Mouse (Mus musculus) megakaryocyte-erythroid progenitor cell, adult 5 weeks (primary cell): ENCODE measurements around the gene Gm49391. TPM values are rescaled to one million over a fixed set of nuclear protein-coding genes. Genes with fewer than 3 reads are reported as not detected.

ENCODE experiments used
- polyA plus RNA-seq: library from polyadenylated mRNA; stranded (reverse); fragments of >175 nt; gene quantifications from 2 replicates; pipeline ENCODE4 v1.2.3, GENCODE M21; 2012

Gm49391 gene
- polyA plus RNA-seq = not detected in 2 replicates

GRCm38 (mm10) chr13:60936500-60936901 lies at the start of gene Gm49391, which contains the start of gene Ctla2a:
TSS of gene Gm49391 (minus strand) at chr13:60936571.
TSS of gene Ctla2a (minus strand) at chr13:60936625.

DNA sequence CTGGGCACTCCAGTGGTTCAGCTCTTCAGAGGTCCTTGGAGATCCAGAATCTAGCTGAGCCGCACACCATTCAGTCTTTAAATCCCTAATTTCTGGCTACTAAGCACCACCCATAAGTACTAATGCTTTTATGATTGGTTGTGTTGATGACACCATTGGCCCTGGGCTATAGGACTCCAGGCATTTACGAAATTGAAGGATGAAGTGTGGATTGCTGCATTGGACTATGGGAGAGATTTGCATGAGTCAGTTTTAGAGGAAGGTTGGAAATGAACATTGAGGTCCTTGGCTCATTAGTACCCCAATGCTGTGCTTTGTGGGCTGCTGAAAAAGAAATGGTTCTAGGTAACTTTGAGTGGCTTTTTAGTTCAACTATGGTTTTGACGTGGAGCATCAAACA lies 5.5 kb upstream of the Gm49391 start, which contains the start of gene Tpbpa:
Gene Tpbpa (minus strand): TSS at position 101 of the 400 bp plus-strand sequence.

DNA sequence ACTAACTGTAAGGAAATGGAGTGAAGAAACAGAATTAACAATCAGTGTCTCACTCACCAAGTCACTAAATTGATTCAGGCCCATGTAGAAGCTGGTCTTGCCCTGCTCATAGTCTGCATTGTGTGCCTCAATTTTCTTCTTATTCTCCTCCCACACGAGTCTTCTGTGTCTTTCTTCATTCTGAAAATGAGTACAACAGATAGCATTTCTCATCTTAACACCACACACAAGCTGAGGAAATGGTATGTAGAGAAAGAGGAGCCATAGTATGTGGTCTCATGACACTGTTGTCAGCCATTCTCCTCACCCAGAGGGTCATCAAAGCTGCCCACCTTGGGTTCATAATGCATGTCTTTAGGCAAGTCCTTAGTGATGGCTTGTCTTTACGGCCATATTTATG lies 881 bp downstream of the Gm49391 start, which contains the start of gene Gm49393:
Gene Gm49393 (minus strand): TSS at position 101 of the 400 bp plus-strand sequence.

GRCm38 (mm10) chr13:60904780-60905179 lies 31.6 kb downstream of the Gm49391 start, which contains the start of gene Tpbpb:
TSS of gene Tpbpb (minus strand) at chr13:60904880.

DNA sequence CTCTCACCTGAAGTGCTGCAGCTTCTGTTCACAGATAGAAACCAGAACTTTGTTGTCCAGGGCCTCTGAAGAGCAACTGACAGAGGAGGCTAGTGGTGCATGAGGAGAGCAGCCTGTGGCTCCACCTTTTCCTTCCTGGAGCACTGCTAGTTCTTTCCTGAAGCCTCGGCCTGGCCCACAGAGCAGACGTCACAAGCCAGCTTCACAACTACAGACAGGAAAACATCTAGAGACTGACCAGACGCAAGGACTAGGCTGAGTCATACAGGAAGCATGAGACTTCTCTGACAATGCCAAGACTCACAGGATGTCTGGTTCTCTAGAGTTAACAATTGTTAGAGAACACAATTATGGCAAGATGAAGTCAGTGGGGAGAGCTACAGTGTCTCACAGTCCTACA lies 39.0 kb downstream of the Gm49391 start, which contains the start of gene Ctla2b:
Gene Ctla2b (minus strand): TSS at position 120 of the 400 bp plus-strand sequence.

GRCm38 (mm10) chr13:60896794-60897193 lies 39.6 kb downstream of the Gm49391 start, which contains the start of gene Gm49392:
TSS of gene Gm49392 (minus strand) at chr13:60896894.

GRCm38 (mm10) chr13:60864281-60864680 lies 72.1 kb downstream of the Gm49391 start, which contains the start of gene 4930486L24Rik:
TSS of gene 4930486L24Rik (minus strand) at chr13:60864475.

Other genes with a start within 250 kb of the Gm49391 start
- not detected in 2 replicates for gene BC051665, start 150.2 kb downstream of the Gm49391 start, polyA plus RNA-seq
- not detected in 2 replicates for gene Ctsll3, start 133.7 kb downstream of the Gm49391 start, polyA plus RNA-seq
- not detected in 2 replicates for gene 4930486L24Rik, start 72.1 kb downstream of the Gm49391 start, polyA plus RNA-seq
- 0.39 TPM in 2 replicates for gene Gm49392, start 39.7 kb downstream of the Gm49391 start, polyA plus RNA-seq
- gene Ctla2b, start 39.1 kb downstream of the Gm49391 start, polyA plus RNA-seq = 0.53 and 0.96 TPM in 2 replicates
- not detected in 2 replicates for gene Tpbpb, start 31.7 kb downstream of the Gm49391 start, polyA plus RNA-seq
- gene Gm49393, start 981 bp downstream of the Gm49391 start, polyA plus RNA-seq = not detected in 2 replicates
- gene Ctla2a, start 54 bp upstream of the Gm49391 start, polyA plus RNA-seq = 15.8 and 17.1 TPM in 2 replicates
- gene Tpbpa, start 5.4 kb upstream of the Gm49391 start, polyA plus RNA-seq = not detected in 2 replicates
- not detected in 2 replicates for gene Ctsj, start 69.4 kb upstream of the Gm49391 start, polyA plus RNA-seq
- gene Ctsq, start 104.1 kb upstream of the Gm49391 start, polyA plus RNA-seq = not detected in 2 replicates
- not detected in 2 replicates for gene Ctsr, start 227.7 kb upstream of the Gm49391 start, polyA plus RNA-seq